Mouse (Mus musculus) left cerebral cortex, postnatal 25 days (tissue): ENCODE results near the gene Chchd3. TPM values are rescaled to one million over a fixed set of nuclear protein-coding genes. Genes with fewer than 3 reads are reported as not detected.

ENCODE experiments used
- DNase-seq, 2 experiments: peaks; one replicate each; pipeline ENCODE4 v3.0.0; 2022; ENCODE audit warnings: low spot score in 2 of 2, mixed read lengths in 1 of 2
- intact Hi-C: fragments of 180-260 bp; cut with DNase I; formaldehyde crosslinking; loops from one replicate; pipeline ENCODE4 v1.15.1; 2025
- total RNA-seq, 2 experiments: library from RNA; stranded (reverse); gene quantifications; 2 replicates each; pipeline ENCODE4 v1.2.3; 2021

Gene Chchd3
- total RNA-seq, 2 experiments from 2014 or later, result 84.2 to 84.4 TPM

GRCm38 (mm10) chr6:33028296-33028695 is 31.8 kb downstream of the Chchd3 start:
- no peak for DNase-seq
- intact Hi-C loops, result no loop called here

GRCm38 (mm10) chr6:33025041-33025440 is 35.0 kb downstream of the Chchd3 start:
- intact Hi-C loops, result no loop called here
- DNase-seq, result no peak

- DNase-seq, result no peak
- intact Hi-C loops, result no loop called here
Measured at GRCm38 (mm10) chr6:33004607-33005006, 55.5 kb downstream of the Chchd3 start.

- no peak for DNase-seq
- intact Hi-C loops, result no loop called here
Measured at GRCm38 (mm10) chr6:33002988-33003387, 57.1 kb downstream of the Chchd3 start.

- intact Hi-C loops, result no loop called here
- DNase-seq, result no peak
Measured at GRCm38 (mm10) chr6:33001271-33001670, 58.8 kb downstream of the Chchd3 start.

- intact Hi-C loops, result no loop called here
- no peak for DNase-seq
Measured at GRCm38 (mm10) chr6:32996597-32996996, 63.5 kb downstream of the Chchd3 start.

- no peak for DNase-seq
- intact Hi-C loops, result no loop called here
Measured at GRCm38 (mm10) chr6:32993847-32994246, 66.2 kb downstream of the Chchd3 start.

GRCm38 (mm10) chr6:32990061-32990633 is 69.9 kb downstream of the Chchd3 start:
- intact Hi-C loops, result no loop called here
- no peak for DNase-seq

GRCm38 (mm10) chr6:32988561-32988960 is 71.5 kb downstream of the Chchd3 start:
- no peak for DNase-seq
- intact Hi-C loops, result no loop called here

GRCm38 (mm10) chr6:32983876-32984275 is 76.2 kb downstream of the Chchd3 start:
- no peak for DNase-seq
- intact Hi-C loops, result no loop called here

GRCm38 (mm10) chr6:32981253-32981652 is 78.8 kb downstream of the Chchd3 start:
- no peak for DNase-seq
- intact Hi-C loops, result no loop called here

- no peak for DNase-seq
- intact Hi-C loops, result no loop called here
Measured at GRCm38 (mm10) chr6:32978811-32979210, 81.2 kb downstream of the Chchd3 start.

- intact Hi-C loops, result no loop called here
- no peak for DNase-seq
Measured at GRCm38 (mm10) chr6:32971926-32972325, 88.1 kb downstream of the Chchd3 start.

GRCm38 (mm10) chr6:32968971-32969370 is 91.1 kb downstream of the Chchd3 start:
- DNase-seq, result no peak
- intact Hi-C loops, result no loop called here

GRCm38 (mm10) chr6:32962048-32962447 is 98.0 kb downstream of the Chchd3 start:
- DNase-seq, result no peak

GRCm38 (mm10) chr6:32961477-32961876 is 98.6 kb downstream of the Chchd3 start:
- intact Hi-C loops, result no loop called here
- no peak for DNase-seq

More at GRCm38 (mm10) chr6:32962048-32962447, 98.0 kb downstream of the Chchd3 start:
- intact Hi-C loops, result no loop called here

- no peak for DNase-seq
- intact Hi-C loops, result no loop called here
Measured at GRCm38 (mm10) chr6:32959816-32960550, 100.1 kb downstream of the Chchd3 start.

GRCm38 (mm10) chr6:32955481-32955880 is 104.6 kb downstream of the Chchd3 start:
- intact Hi-C loops, result no loop called here
- DNase-seq, result no peak

GRCm38 (mm10) chr6:32950973-32951372 is 109.1 kb downstream of the Chchd3 start:
- intact Hi-C loops, result no loop called here
- DNase-seq, result no peak

- intact Hi-C loops, result no loop called here
- no peak for DNase-seq
Measured at GRCm38 (mm10) chr6:32949702-32950101, 110.4 kb downstream of the Chchd3 start.

GRCm38 (mm10) chr6:32947225-32947624 is 112.8 kb downstream of the Chchd3 start:
- DNase-seq, result no peak
- intact Hi-C loops, result no loop called here
